ENCODE assay signal across 8 mouse cellular contexts in the genomic region with DNA sequence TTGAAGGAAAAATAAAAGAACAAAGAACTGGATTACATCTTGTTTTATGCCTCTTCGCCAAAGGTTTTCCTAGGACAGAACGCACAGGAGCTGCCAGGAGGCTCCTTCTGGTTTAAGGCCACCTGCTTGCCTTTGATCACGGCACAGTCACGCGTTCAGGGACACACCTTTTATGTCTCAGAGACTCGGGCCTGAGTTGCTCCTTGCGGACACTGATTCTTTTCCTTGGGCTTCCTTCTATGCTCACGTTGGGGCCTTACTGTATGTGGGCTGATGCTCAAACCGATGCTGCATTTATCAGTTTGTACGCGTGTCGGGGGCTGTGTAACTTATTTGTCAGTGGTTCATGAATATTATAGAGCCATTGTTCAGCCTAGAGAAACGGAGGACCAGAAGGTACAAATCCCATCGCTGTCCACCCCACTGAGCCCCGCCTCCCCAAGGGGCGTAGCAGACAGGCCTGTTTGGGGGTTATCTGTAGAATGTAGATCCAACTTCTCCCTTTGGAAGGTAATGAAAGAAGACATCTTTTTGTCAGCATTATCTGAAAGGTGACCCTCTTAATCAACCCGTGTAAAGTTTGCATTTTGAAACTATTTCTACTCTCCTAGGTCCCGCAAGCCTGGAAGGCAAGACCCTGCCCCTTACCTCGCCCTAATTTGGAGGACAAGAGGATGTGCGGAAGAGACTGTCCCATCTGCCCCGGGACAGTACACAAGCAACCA. TPM values are rescaled to one million over a fixed set of nuclear protein-coding genes. Genes with fewer than 3 reads are reported as not detected.
A peak's percentile ranks its signal among the peaks of the same experiment; 100 is the strongest.
DNase-seq lines count a peak whose midpoint lies in the region; ATAC-seq and TF ChIP-seq lines count a peak whose summit lies in the region.

No protein-coding gene starts in this region.

- H3K36me3 ChIP-seq in liver, adult 2 months (ENCODE audit: control insufficient read depth, insufficient read depth, low read length): no peaks in the 10 kb centered on the region
- H3K36me3 ChIP-seq in forebrain, embryonic 13.5 days (ENCODE audit: poor library complexity, severe bottlenecking): no peaks in the 10 kb centered on the region
- no peaks in the 10 kb centered on the region for H3K36me3 ChIP-seq in limb, embryonic 10.5 days
- no peaks in the 10 kb centered on the region for H3K36me3 ChIP-seq in neural tube, embryonic 13.5 days

- H3K27ac ChIP-seq in liver, adult 2 months (replicated peaks; ENCODE audit: insufficient read depth, low read depth, low read length): peak overlapping the region; percentile 37; the same call in 1 of the 2 replicates
- H3K27ac ChIP-seq in forebrain, embryonic 13.5 days: no peak overlapping the region
- H3K27ac ChIP-seq in limb, embryonic 10.5 days: peak overlapping the region; percentile 58; the same call in 1 of the 2 replicates
- H3K27ac ChIP-seq in neural tube, embryonic 13.5 days (replicated peaks): no peak overlapping the region

- DNase-seq in liver, adult 2 months (ENCODE audit: extremely low read depth, low read depth, low spot score): no peak
- no peak for DNase-seq in liver
- DNase-seq in limb, embryonic 10.5 days (ENCODE audit: low spot score): peak; percentile 36
- DNase-seq in T-cell, adult 2 months (ENCODE audit: low spot score): no peak
- DNase-seq in frontal cortex, postnatal 14 days (ENCODE audit: low spot score in 2 of 2): no peak
- no peak for DNase-seq in right cerebral cortex, postnatal 14 days

- peak; percentile 41; the same call in 1 of the 2 replicates for ATAC-seq in forebrain, embryonic 13.5 days
- ATAC-seq in neural tube, embryonic 13.5 days (ENCODE audit: low read depth): no peak

- WGBS in liver, adult 2 months: 53% methylated on average over 21 of the region's 21 CpGs
- 17% methylated on average over 21 of the region's 21 CpGs for WGBS in forebrain, embryonic 13.5 days
- WGBS in limb, embryonic 10.5 days: 24% methylated on average over 21 of the region's 21 CpGs
- WGBS in neural tube, embryonic 13.5 days: 28% methylated on average over 21 of the region's 21 CpGs

- TF ChIP-seq CTCF in liver, adult 2 months (IDR thresholded peaks at IDR 0.05; ENCODE audit: low read depth, low read length): no peak

- peak overlapping the region; percentile 61 for H3K4me3 ChIP-seq in liver, adult 2 months (ENCODE audit: insufficient read depth, low read depth, low read length)
- peak overlapping the region; percentile 36 for H3K4me3 ChIP-seq in forebrain, embryonic 13.5 days
- H3K4me3 ChIP-seq in limb, embryonic 10.5 days: peak overlapping the region; percentile 56
- peak overlapping the region; percentile 36 for H3K4me3 ChIP-seq in neural tube, embryonic 13.5 days

- peak overlapping the region; percentile 35; the same call in 1 of the 2 replicates for H3K9ac ChIP-seq in liver, adult 2 months (ENCODE audit: low read depth, low read length)
- H3K9ac ChIP-seq in forebrain, embryonic 13.5 days: peak overlapping the region; percentile 45
- peak overlapping the region; percentile 64 for H3K9ac ChIP-seq in neural tube, embryonic 13.5 days

- peak overlapping the region; percentile 70 for H3K4me2 ChIP-seq in forebrain, embryonic 13.5 days
- H3K4me2 ChIP-seq in neural tube, embryonic 13.5 days: peak overlapping the region; percentile 70

- no peaks in the 10 kb centered on the region for H3K79me2 ChIP-seq in liver, adult 2 months (ENCODE audit: control insufficient read depth, insufficient read depth, low read length)

- no peaks in the 10 kb centered on the region for H3K9me3 ChIP-seq in forebrain, embryonic 13.5 days (replicated peaks)
- H3K9me3 ChIP-seq in limb, embryonic 10.5 days (replicated peaks): no peaks in the 10 kb centered on the region
- no peaks in the 10 kb centered on the region for H3K9me3 ChIP-seq in neural tube, embryonic 13.5 days

- TF ChIP-seq POLR2A in liver, adult 2 months (IDR thresholded peaks at IDR 0.05; ENCODE audit: extremely low read depth, insufficient read depth, low read length): no peak

- peaks cover 2% of the 10 kb centered on the region; the same call in 1 of the 2 replicates for H3K4me1 ChIP-seq in liver, adult 2 months (ENCODE audit: control insufficient read depth, insufficient read depth, low read length)
- peaks cover 13% of the 10 kb centered on the region for H3K4me1 ChIP-seq in forebrain, embryonic 13.5 days
- H3K4me1 ChIP-seq in limb, embryonic 10.5 days: peaks cover 15% of the 10 kb centered on the region
- H3K4me1 ChIP-seq in neural tube, embryonic 13.5 days (replicated peaks): peaks cover 13% of the 10 kb centered on the region

- H3K27me3 ChIP-seq in liver, adult 2 months (ENCODE audit: control insufficient read depth, insufficient read depth, low read length): 0 out of 2 replicates have a peak, but pooled peaks cover 3% of the 10 kb centered on the region
- H3K27me3 ChIP-seq in forebrain, embryonic 13.5 days: peaks cover 13% of the 10 kb centered on the region; the same call in 1 of the 2 replicates
- H3K27me3 ChIP-seq in limb, embryonic 10.5 days (ENCODE audit: low read depth, poor library complexity, severe bottlenecking): peaks cover 26% of the 10 kb centered on the region
- peaks cover 26% of the 10 kb centered on the region for H3K27me3 ChIP-seq in neural tube, embryonic 13.5 days

RNA-seq across cellular contexts. Expression of gene Pla2r1, which starts 0.8 kb away (rescaled TPM):
- 3.9 and 4.7 TPM in 2 replicates for total RNA-seq in liver, adult 2 months (2014; rRNA removed)
- 0.81 and 0.95 TPM in 2 replicates for polyA plus RNA-seq in liver, adult 2 months (2012; rRNA removed)
- 0.19 and 0.24 TPM in 2 replicates for polyA plus RNA-seq in forebrain, embryonic 13.5 days (2015; fragmentation: Nextera tagmentation; extraction: Ambion mirVana)
- 1.7 and 2.0 TPM in 2 replicates for polyA plus RNA-seq in limb, embryonic 10.5 days (2016; fragmentation: Nextera tagmentation; extraction: Ambion mirVana)
- polyA plus RNA-seq in neural tube, embryonic 13.5 days (2015; fragmentation: Nextera tagmentation; extraction: Ambion mirVana): 0.65 and 0.80 TPM in 2 replicates

Comparison
In these comparisons a context has a peak if more than half of its experiments do, and no peak if none do; other contexts are left out.
1. H3K27ac ChIP-seq: peak in liver, adult 2 months (single experiment) and limb, embryonic 10.5 days (single experiment); none in forebrain, embryonic 13.5 days (single experiment) and neural tube, embryonic 13.5 days (single experiment).
2. Peak in every context shown above with its lines, with median percentiles within 50 percentile points of each other: H3K4me3 ChIP-seq and H3K9ac ChIP-seq.